Mouse (Mus musculus) kidney, adult 18-20 months (tissue): ENCODE measurements around the gene Pi4k2a.

ENCODE experiments used
- DNase-seq: peaks from one replicate; pipeline ENCODE4 v3.0.0; 2021

The Pi4k2a gene

GRCm38 (mm10) chr19:42089748-42090595 lies at the start of gene Pi4k2a:
Pi4k2a (plus strand) TSS chr19:42090470.
- DNase-seq: peak; percentile 98

DNA sequence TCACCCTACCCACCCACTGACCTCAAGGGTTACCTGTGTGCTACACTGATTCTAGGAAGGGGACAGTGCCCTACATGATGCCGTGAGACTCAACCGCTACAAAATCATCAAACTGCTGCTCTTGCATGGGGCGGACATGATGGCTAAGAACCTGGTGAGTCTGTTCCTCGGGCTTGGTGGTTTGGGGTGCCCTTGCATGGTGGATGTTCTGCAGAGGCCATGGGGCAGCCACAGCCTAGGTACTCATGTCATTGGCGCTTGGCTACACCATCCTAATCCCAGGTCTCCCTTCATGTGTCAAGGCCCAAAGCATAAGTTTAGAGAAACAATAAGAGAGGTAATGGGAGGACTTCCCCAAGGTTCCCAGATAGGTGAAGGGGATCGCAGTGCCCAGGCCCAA lies 46.3 kb upstream of the Pi4k2a start:
- DNase-seq: no peak

GRCm38 (mm10) chr19:42045269-42046102 lies 44.8 kb upstream of the Pi4k2a start, which contains the start of gene Hoga1:
Hoga1 (plus strand) TSS chr19:42045610.
- DNase-seq: peak; percentile 88

DNA sequence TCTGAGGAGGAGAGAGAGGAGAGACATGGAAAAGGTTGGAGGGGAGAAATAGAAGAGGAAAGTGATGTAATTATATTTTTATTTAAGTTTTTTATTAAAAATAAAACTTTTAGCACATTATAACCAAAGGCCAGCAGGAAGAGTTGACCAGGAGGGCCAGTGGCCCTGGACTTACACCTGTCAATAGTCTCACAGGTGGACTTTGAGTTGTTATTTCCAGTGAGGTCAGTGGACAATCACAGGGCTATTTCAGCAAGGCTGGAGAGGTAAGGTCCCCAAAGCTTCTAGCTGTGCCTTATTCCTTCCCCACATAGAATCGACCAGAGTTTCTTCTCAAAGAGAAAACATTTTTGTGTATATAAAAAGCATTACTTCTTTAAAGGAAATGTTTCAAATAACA lies 40.0 kb upstream of the Pi4k2a start:
- DNase-seq: no peak

DNA sequence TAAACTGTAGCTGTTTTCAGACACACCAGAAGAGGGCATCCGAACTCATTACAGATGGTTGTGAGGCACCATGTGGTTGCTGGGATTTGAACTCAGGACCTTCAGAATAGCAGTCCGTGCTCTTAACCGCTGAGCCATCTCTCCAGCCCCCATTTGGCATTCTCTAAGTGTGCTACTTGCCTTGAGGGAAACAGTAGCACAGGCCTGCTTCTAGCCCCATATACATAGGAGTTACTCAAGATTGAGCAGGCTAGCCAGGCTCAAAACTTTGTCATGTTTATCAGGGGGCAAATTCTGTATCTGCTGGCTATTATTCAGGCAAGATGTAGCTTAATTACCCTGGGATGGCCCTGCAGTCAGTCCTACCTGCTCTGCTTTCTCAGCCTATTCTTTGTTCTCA lies 38.9 kb upstream of the Pi4k2a start:
- DNase-seq: no peak

DNA sequence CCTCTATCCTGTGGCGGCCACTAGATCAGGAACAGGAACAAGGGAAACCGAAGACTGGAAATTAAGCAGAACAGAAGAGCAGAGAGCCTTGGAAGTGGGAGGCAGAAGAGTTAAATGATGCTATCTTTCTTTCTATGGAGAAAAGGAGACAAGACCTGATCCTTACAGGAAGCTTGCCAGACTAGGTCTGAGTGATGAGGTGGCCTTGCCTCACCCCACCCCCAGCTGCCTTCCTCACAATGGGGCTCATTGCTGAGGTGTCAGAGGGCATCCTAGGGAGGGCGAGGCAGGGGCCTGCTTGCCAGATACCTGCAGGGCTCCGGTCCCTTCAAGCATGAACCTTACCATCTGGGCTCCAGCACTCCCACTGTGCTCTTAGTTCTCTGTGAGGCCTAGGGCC lies 38.3 kb upstream of the Pi4k2a start, which contains the start of gene 4933411K16Rik:
4933411K16Rik (plus strand) TSS at position 301 of the 400 bp plus-strand sequence.
- no peak for DNase-seq

DNA sequence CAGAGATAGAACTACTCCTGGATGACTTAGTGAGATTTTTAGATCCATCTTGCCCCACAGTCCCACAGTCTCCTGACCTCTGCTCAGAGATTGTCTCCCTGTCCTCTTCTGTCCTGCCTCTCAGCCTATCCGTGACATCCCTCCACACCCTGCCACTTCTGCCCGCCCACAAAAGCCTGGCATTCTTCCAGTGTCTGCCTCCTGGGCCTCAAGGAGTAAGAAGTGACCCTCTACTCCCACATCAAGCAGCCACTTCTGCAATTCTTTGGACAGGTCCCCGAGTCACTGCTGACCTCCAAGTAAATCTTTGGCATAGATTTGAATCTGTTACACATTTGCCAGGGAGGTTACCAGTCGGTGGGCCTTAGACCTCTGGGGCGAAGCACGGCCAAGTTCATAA lies 36.0 kb upstream of the Pi4k2a start:
- DNase-seq: peak; percentile 78

DNA sequence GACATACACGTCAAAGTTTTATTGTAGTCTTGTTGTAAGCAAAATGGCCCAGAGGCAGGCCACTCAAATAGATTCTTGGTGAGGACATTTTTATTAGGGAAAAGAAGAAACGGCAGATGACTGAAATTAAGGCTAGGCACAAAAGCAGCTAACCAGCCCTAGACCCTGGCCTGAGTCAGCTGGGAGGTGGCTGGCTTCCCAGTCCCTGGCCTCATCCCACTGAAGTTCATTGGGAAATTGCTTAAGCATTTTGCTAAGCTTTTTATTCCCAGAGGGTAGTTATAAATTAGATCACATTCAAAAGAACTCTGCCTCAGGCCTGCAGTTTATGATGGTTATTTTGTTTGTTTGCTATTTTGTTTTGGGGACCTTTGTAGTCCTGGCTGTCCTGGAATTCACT lies 34.4 kb upstream of the Pi4k2a start:
- DNase-seq: no peak

- DNase-seq: no peak
These were observed 33.4 kb upstream of the Pi4k2a start for GRCm38 (mm10) chr19:42056719-42057409.

DNA sequence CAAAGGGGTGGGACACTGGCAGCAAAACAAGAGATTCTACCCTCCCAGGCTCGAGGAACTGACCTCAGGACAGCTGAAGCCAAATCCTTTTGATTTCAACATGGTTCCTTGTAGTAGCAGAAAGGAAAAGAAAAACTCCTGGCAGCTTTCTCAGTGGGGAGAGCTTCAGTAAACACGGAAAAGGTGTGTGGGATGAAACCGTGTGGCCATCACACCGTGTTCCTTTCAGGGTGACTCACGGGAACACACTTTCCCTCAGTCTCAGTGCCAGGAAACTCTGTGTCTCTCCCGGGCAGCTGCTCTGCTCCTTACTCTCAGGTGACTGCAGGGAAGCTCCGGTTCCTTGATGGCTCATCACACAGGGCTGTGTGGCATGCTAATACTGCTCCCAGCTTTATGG lies 31.8 kb upstream of the Pi4k2a start:
- DNase-seq: no peak

DNA sequence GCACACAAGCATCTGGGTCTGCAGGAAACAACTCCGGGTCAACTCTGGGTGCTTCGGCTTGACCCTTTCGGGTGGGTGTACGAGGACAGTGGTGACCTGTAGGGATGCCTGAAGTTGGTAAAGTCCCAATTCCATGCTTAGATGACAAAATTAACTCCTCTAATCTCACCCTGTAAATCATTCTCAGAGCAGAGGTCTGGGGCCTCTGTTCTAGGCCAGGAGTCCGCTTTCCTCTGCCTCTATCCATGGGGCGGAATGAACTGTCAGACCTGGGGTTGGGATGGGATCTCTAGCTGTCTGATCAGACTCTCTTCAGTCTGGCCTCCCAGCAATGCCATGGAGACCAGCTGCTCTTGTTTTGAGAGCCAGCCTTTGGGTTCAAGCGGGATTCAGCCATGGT lies 28.8 kb upstream of the Pi4k2a start:
- peak; percentile 49 for DNase-seq

DNA sequence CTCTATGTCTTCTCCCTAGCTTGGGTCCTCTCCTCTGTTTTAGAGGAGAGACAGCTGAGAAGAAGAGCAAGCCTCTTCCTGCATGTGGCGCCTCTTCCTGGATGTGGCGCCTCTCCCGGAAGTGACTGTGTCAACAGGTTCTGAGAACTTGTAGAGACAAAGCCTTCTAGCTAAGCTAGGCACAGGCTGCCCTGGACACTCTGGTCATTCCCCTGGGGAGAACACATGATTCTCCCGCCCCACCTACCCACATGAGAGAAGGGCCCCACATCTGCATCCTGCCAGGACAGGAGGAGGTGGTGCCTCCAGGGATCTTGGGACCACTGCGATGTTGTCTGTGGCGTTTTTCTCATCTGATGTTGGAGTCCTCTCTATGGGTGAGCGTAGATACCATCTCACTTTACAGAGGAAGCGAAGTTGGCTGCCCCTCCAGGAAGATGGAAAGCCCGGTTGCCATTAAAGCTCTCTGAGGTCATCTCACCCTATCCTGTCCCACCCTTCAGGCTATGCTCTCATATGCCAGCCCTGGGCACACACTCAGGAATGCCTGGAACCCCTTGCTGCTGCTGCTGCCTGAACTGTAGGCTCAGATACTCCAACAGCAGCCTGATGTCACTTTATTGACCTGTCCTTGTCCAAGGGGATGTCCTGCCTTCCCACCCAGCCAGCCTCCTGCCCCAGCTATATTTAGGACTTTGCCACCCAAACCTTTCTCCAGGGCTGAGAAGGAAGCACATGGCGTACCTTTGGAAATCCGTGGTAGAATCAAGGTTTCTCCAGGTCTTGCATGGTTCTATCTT lies 21.6 kb upstream of the Pi4k2a start:
- DNase-seq: no peak

GRCm38 (mm10) chr19:42069241-42069525 lies 21.1 kb upstream of the Pi4k2a start:
- no peak for DNase-seq

DNA sequence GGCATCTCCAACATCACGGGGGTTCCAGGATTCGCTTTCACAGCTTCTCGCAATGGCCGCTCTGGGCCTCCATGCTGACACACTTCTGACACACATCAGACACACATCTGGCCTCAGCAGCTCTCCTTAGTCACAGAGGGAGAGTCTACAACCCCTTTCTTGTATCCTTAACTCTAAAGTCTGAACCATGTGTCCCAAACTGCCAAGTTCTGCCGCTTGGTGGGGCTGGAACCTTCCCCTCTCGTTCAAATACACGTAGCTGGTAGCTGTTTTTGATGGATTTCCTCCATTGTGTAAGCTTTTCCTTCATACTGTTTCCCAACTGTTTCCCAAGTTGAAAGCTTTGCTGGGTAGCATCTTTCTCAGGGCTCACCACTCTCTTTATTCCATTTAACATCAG lies 19.0 kb upstream of the Pi4k2a start:
- no peak for DNase-seq

GRCm38 (mm10) chr19:42071886-42072608 lies 18.2 kb upstream of the Pi4k2a start:
- peak; percentile 63 for DNase-seq

- DNase-seq: peak; percentile 60
These were observed 17.5 kb upstream of the Pi4k2a start for GRCm38 (mm10) chr19:42072802-42073201.

GRCm38 (mm10) chr19:42075051-42075450 lies 15.2 kb upstream of the Pi4k2a start:
- no peak for DNase-seq

DNA sequence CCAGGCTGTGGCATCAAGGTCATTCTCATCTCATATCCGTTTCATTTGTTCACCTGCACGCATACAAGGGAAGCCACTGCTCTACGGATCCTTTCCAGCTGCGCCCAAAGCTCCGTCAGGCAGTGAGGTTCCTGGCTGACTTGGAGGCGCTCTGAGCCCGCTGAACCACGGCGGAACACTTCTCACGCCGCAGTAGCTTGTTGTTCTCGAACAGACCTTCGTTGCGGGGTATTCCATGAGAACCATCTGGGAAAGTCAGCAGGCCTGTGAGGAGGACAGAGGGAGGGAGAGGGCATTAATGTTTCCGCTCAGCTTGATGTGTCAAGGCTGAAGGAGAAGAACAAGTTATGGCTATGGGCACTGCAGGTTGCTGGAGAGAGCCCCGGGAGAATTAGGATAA lies 14.3 kb upstream of the Pi4k2a start:
- no peak for DNase-seq

- no peak for DNase-seq
These were observed 11.7 kb upstream of the Pi4k2a start for GRCm38 (mm10) chr19:42078566-42078965.

- no peak for DNase-seq
These were observed 11.3 kb upstream of the Pi4k2a start for GRCm38 (mm10) chr19:42079006-42079405.

DNA sequence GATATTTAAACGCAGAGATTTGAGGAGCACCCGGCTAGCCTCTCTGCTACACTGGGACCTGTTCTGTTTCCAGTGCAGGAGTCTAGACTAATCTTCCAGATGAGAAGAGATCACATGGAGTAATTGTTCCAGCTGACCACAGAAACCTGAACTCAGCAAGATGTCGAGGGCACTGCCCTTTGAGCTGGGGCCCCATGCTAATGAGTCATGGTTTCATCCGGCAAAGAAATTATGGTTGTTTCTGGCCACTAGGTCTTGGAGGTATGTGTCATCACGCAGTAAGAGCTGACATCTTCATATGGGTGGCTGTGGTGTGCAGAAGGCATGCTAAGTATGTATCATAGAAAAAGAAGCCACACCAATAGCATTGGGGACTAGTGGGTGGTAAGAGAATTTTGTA lies 10.3 kb upstream of the Pi4k2a start:
- no peak for DNase-seq

GRCm38 (mm10) chr19:42080469-42080868 lies 9.8 kb upstream of the Pi4k2a start:
- no peak for DNase-seq
